Mouse (Mus musculus): ENCODE measurements around the gene Ushbp1. TPM values are rescaled to one million over a fixed set of nuclear protein-coding genes. Genes with fewer than 3 reads are reported as not detected.
A peak's percentile ranks its signal among the peaks of the same experiment; 100 is the strongest.

Gene Ushbp1
- polyA plus RNA-seq, 1 experiment = 155 TPM

- no peak for DNase-seq
- TF ChIP-seq CTCF (IDR thresholded peaks at IDR 0.05; ENCODE audit: insufficient read depth, low read length) (no peak), POLR2A (IDR thresholded peaks at IDR 0.05; ENCODE audit: borderline replicate concordance, extremely low read depth, low read depth, low read length) (0 out of 2 replicates have a peak, but pooled peaks have one; percentile 4)
- peaks cover 20% of the 10 kb centered on the region for H3K4me1 ChIP-seq (ENCODE audit: control insufficient read depth, insufficient read depth, low read length)
- no peak overlapping the region for H3K4me3 ChIP-seq (replicated peaks; ENCODE audit: extremely low read depth, low read depth, low read length)
- 75% methylated on average over 17 of the region's 17 CpGs for WGBS
Observed at GRCm38 (mm10) chr8:71374616-71375206, 20.9 kb downstream of the Ushbp1 start.

GRCm38 (mm10) chr8:71373000-71373399 lies 22.6 kb downstream of the Ushbp1 start:
- Histone ChIP-seq H3K4me1 (ENCODE audit: control insufficient read depth, insufficient read depth, low read length) (peaks cover 17% of the 10 kb centered on the region), H3K4me3 (replicated peaks; ENCODE audit: extremely low read depth, low read depth, low read length) (no peak overlapping the region)
- 93% methylated on average over 3 of the region's 3 CpGs for WGBS
- TF ChIP-seq POLR2A (IDR thresholded peaks at IDR 0.05; ENCODE audit: borderline replicate concordance, extremely low read depth, low read depth, low read length) (no peak), CTCF (IDR thresholded peaks at IDR 0.05; ENCODE audit: insufficient read depth, low read length) (no peak)
- no peak for DNase-seq

GRCm38 (mm10) chr8:71372427-71372826 lies 23.2 kb downstream of the Ushbp1 start:
- H3K4me1 ChIP-seq (ENCODE audit: control insufficient read depth, insufficient read depth, low read length) = peaks cover 21% of the 10 kb centered on the region
- no peak overlapping the region for H3K4me3 ChIP-seq (replicated peaks; ENCODE audit: extremely low read depth, low read depth, low read length)
- DNase-seq = no peak
- TF ChIP-seq CTCF (IDR thresholded peaks at IDR 0.05; ENCODE audit: insufficient read depth, low read length) (no peak), POLR2A (IDR thresholded peaks at IDR 0.05; ENCODE audit: borderline replicate concordance, extremely low read depth, low read depth, low read length) (no peak)
- WGBS = 85% methylated on average over 12 of the region's 12 CpGs

- peaks cover 20% of the 10 kb centered on the region for H3K4me1 ChIP-seq (ENCODE audit: control insufficient read depth, insufficient read depth, low read length)
- peak within 1 kb of the TSS; percentile 94 for H3K4me3 ChIP-seq (replicated peaks; ENCODE audit: extremely low read depth, low read depth, low read length)
- WGBS = under 1% methylated on average over 67 of the region's 68 CpGs
- peak; percentile 97 for DNase-seq
- TF ChIP-seq POLR2A (IDR thresholded peaks at IDR 0.05; ENCODE audit: borderline replicate concordance, extremely low read depth, low read depth, low read length) = peak; percentile 88
- peak; percentile 66 for TF ChIP-seq CTCF (IDR thresholded peaks at IDR 0.05; ENCODE audit: insufficient read depth, low read length)
Observed at GRCm38 (mm10) chr8:71371236-71371848, 24.3 kb downstream of the Ushbp1 start, which contains the start of gene Ocel1. Ocel1 (plus strand) TSS chr8:71371298.

GRCm38 (mm10) chr8:71370711-71371235 lies 24.8 kb downstream of the Ushbp1 start:
- 13% methylated on average over 5 of the region's 5 CpGs for WGBS
- Histone ChIP-seq H3K4me3 (replicated peaks; ENCODE audit: extremely low read depth, low read depth, low read length) (peak overlapping the region; percentile 94), H3K4me1 (ENCODE audit: control insufficient read depth, insufficient read depth, low read length) (peaks cover 16% of the 10 kb centered on the region)
- no peak for TF ChIP-seq POLR2A (IDR thresholded peaks at IDR 0.05; ENCODE audit: borderline replicate concordance, extremely low read depth, low read depth, low read length)
- TF ChIP-seq CTCF (IDR thresholded peaks at IDR 0.05; ENCODE audit: insufficient read depth, low read length) = no peak
- DNase-seq = no peak

GRCm38 (mm10) chr8:71369040-71369718 lies 26.4 kb downstream of the Ushbp1 start:
- WGBS = 90% methylated on average over 10 of the region's 10 CpGs
- H3K4me1 ChIP-seq (ENCODE audit: control insufficient read depth, insufficient read depth, low read length) = peaks cover 9% of the 10 kb centered on the region
- no peak for DNase-seq
- TF ChIP-seq POLR2A (IDR thresholded peaks at IDR 0.05; ENCODE audit: borderline replicate concordance, extremely low read depth, low read depth, low read length) = no peak
- no peak for TF ChIP-seq CTCF (IDR thresholded peaks at IDR 0.05; ENCODE audit: insufficient read depth, low read length)
- H3K4me3 ChIP-seq (replicated peaks; ENCODE audit: extremely low read depth, low read depth, low read length) = no peak overlapping the region

- Histone ChIP-seq H3K4me3 (replicated peaks; ENCODE audit: extremely low read depth, low read depth, low read length) (no peak overlapping the region), H3K4me1 (ENCODE audit: control insufficient read depth, insufficient read depth, low read length) (peaks cover 9% of the 10 kb centered on the region)
- no peak for DNase-seq
- TF ChIP-seq CTCF (IDR thresholded peaks at IDR 0.05; ENCODE audit: insufficient read depth, low read length) (no peak), POLR2A (IDR thresholded peaks at IDR 0.05; ENCODE audit: borderline replicate concordance, extremely low read depth, low read depth, low read length) (no peak)
Observed at GRCm38 (mm10) chr8:71368366-71368765, 27.2 kb downstream of the Ushbp1 start.

DNA sequence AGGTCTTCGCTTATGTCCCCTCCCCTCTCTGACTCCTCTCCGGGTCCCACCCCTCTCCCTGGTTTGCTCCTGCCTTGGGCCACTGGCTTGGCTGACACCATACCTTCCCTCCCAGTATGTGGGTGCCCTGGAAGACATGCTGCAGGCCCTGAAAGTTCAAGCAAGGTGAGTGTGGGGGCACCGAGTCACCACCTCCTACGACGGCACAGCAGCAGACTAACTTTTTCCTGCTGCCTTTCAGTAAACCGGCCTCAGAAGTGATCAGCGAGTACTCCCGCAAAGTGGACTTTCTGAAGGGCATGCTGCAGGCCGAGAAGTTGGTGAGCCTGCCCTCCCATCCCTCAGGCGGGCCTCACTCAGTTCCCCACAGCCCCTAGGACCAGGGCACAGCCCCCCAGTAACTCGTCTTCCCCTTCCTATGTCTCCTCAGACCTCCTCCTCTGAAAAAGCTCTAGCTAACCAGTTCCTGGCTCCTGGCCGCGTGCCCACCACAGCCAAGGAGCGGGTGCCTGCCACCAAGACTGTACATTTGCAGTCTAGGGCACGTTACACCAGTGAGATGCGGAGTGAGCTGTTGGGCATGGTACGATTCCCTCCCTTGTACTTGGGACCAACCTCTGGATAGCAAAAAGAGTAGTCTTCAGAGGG lies 27.9 kb downstream of the Ushbp1 start:
- Histone ChIP-seq H3K4me1 (ENCODE audit: control insufficient read depth, insufficient read depth, low read length) (peaks cover 9% of the 10 kb centered on the region), H3K4me3 (replicated peaks; ENCODE audit: extremely low read depth, low read depth, low read length) (peak overlapping the region; percentile 84)
- TF ChIP-seq CTCF (IDR thresholded peaks at IDR 0.05; ENCODE audit: insufficient read depth, low read length) = no peak
- no peak for TF ChIP-seq POLR2A (IDR thresholded peaks at IDR 0.05; ENCODE audit: borderline replicate concordance, extremely low read depth, low read depth, low read length)
- WGBS = 24% methylated on average over 17 of the region's 17 CpGs
- DNase-seq = no peak

Data from lung, adult 2 months (tissue).